Mouse (Mus musculus): ENCODE measurements at regions not wholly inside any gene's neighbourhood (a gene's known extent, or its start where the extent isn't known, plus 50 kb on each side); places are given as distances from the start of the nearest gene placed in this dataset.

DNA sequence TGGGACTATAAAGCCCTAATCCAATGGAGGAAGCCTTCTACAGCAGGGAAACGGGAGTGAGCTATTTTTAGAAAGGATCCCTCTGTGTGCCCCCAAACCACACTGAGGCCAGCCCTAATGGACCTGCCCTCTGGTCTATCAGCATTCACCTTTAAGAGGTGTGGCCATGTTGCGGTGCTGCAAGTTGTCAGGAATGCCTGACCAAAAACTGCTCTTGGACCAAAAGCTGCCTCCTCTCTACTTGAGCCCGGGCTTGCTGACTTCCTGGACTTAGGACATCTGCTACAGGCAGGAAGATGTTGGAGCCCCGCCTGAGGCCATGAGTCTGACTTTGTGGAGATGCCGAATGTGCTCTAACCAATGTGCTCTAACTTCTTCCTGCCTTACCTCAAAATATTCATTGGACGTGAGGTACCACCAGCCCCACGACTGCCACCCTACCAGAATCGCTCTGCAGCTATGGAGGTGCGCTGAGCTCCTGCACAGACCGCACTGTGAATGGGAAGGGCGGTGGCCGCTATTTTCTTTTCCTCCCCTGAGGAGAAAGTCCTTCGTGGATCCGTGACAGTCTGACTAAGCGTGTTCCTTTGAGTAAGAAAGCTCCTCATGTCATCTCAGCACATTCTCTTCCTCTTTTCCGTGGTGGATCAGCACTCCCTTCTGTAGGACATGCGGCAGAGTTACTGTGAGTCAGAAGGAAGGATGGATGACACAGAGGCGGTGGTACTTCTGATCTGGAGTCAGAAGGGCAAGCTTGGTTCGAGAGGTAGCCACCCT lies 313.0 kb downstream of the Gm49356 start:
- ATAC-seq (ENCODE audit: low FRiP score) (no peak), DNase-seq (ENCODE audit: low spot score) (no peak)
- H3K4me2 ChIP-seq (replicated peaks; ENCODE audit: low read depth, low read length), result no peak overlapping the region
- no peak overlapping the region for H3K9ac ChIP-seq (ENCODE audit: low read depth, low read length)
- no peaks in the 10 kb centered on the region for H3K27me3 ChIP-seq (ENCODE audit: control insufficient read depth, insufficient read depth, low read length)
- H3K36me3 ChIP-seq (ENCODE audit: control insufficient read depth, insufficient read depth, low read length), result no peaks in the 10 kb centered on the region
- H3K27ac ChIP-seq (ENCODE audit: low read depth, low read length), result no peak overlapping the region
- WGBS, result 86% methylated on average over 19 of the region's 19 CpGs
- H3K4me1 ChIP-seq (replicated peaks; ENCODE audit: control insufficient read depth, insufficient read depth, low read length), result peaks cover 10% of the 10 kb centered on the region
- H3K4me3 ChIP-seq (ENCODE audit: low read depth, low read length), result no peak overlapping the region
- H3K9me3 ChIP-seq (ENCODE audit: control insufficient read depth, low read length), result no peaks in the 10 kb centered on the region

- Histone ChIP-seq H3K27me3 (ENCODE audit: control insufficient read depth, insufficient read depth, low read length) (no peaks in the 10 kb centered on the region), H3K9ac (ENCODE audit: low read depth, low read length) (no peak overlapping the region), H3K36me3 (ENCODE audit: control insufficient read depth, insufficient read depth, low read length) (no peaks in the 10 kb centered on the region), H3K4me3 (ENCODE audit: low read depth, low read length) (no peak overlapping the region), H3K4me1 (replicated peaks; ENCODE audit: control insufficient read depth, insufficient read depth, low read length) (no peaks in the 10 kb centered on the region), H3K27ac (ENCODE audit: low read depth, low read length) (no peak overlapping the region), H3K9me3 (ENCODE audit: control insufficient read depth, low read length) (no peaks in the 10 kb centered on the region), H3K4me2 (replicated peaks; ENCODE audit: low read depth, low read length) (no peak overlapping the region)
- ATAC-seq (ENCODE audit: low FRiP score) (no peak), DNase-seq (ENCODE audit: low spot score) (no peak)
- WGBS, result 74% methylated on average over 17 of the region's 17 CpGs
Measured at GRCm38 (mm10) chr15:59203097-59203849, 314.2 kb downstream of the Gm49356 start.

GRCm38 (mm10) chr15:59203850-59204625 lies 314.9 kb downstream of the Gm49356 start:
- H3K4me3 ChIP-seq (ENCODE audit: low read depth, low read length), result no peak overlapping the region
- H3K27ac ChIP-seq (ENCODE audit: low read depth, low read length), result no peak overlapping the region
- H3K27me3 ChIP-seq (ENCODE audit: control insufficient read depth, insufficient read depth, low read length), result no peaks in the 10 kb centered on the region
- no peak overlapping the region for H3K9ac ChIP-seq (ENCODE audit: low read depth, low read length)
- DNase-seq (ENCODE audit: low spot score), result peak; percentile 48
- H3K9me3 ChIP-seq (ENCODE audit: control insufficient read depth, low read length), result no peaks in the 10 kb centered on the region
- 76% methylated on average over 17 of the region's 17 CpGs for WGBS
- ATAC-seq (ENCODE audit: low FRiP score), result no peak
- H3K4me2 ChIP-seq (replicated peaks; ENCODE audit: low read depth, low read length), result no peak overlapping the region
- H3K4me1 ChIP-seq (replicated peaks; ENCODE audit: control insufficient read depth, insufficient read depth, low read length), result no peaks in the 10 kb centered on the region
- no peaks in the 10 kb centered on the region for H3K36me3 ChIP-seq (ENCODE audit: control insufficient read depth, insufficient read depth, low read length)

DNA sequence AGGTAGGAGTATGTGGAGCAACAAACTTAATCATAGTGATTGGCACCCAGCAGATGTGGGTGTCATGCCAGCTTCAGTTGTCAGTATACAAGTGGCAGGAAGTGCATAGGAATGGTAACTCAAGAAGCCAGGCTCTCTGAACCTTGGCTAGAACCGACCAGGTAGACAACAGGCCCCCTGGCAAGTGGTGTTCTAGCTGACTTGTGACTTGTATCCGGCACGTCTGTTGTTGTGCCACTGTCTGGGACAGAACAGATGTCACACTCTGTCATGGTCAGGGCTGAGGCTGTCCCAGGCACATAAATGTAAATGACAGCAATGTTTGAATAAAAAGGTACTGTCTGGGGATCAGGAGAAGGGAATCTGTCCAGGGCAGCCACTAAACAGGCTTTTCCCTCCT lies 316.0 kb downstream of the Gm49356 start:
- H3K4me2 ChIP-seq (replicated peaks; ENCODE audit: low read depth, low read length), result no peak overlapping the region
- no peak for ATAC-seq (ENCODE audit: low FRiP score)
- H3K27ac ChIP-seq (ENCODE audit: low read depth, low read length), result no peak overlapping the region
- no peaks in the 10 kb centered on the region for H3K27me3 ChIP-seq (ENCODE audit: control insufficient read depth, insufficient read depth, low read length)
- no peak overlapping the region for H3K9ac ChIP-seq (ENCODE audit: low read depth, low read length)
- H3K4me1 ChIP-seq (replicated peaks; ENCODE audit: control insufficient read depth, insufficient read depth, low read length), result no peaks in the 10 kb centered on the region
- no peak overlapping the region for H3K4me3 ChIP-seq (ENCODE audit: low read depth, low read length)
- DNase-seq (ENCODE audit: low spot score), result no peak
- WGBS, result 76% methylated on average over 3 of the region's 3 CpGs
- no peaks in the 10 kb centered on the region for H3K36me3 ChIP-seq (ENCODE audit: control insufficient read depth, insufficient read depth, low read length)
- H3K9me3 ChIP-seq (ENCODE audit: control insufficient read depth, low read length), result no peaks in the 10 kb centered on the region

DNA sequence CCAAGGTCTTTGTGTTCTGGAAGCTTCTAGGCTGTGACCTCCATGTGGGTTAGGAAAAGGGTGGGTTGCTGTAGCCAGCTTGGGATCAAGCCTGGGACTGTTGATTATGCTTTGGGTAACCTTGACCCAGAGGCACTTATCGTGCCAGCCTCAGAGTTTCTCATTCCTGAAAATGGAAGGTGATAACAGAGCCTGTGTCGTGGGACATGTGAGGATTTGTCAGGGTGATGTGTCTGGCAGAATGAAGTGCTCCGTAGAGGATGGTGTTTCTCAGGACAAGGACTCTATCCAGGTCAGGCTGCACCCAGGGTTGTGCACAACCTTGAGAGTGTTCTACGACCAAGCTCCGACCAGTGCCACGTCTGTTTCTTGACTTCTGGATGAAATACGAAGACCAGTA lies 316.4 kb downstream of the Gm49356 start:
- no peak for DNase-seq (ENCODE audit: low spot score)
- Histone ChIP-seq H3K4me1 (replicated peaks; ENCODE audit: control insufficient read depth, insufficient read depth, low read length) (no peaks in the 10 kb centered on the region), H3K36me3 (ENCODE audit: control insufficient read depth, insufficient read depth, low read length) (no peaks in the 10 kb centered on the region), H3K9me3 (ENCODE audit: control insufficient read depth, low read length) (no peaks in the 10 kb centered on the region), H3K27me3 (ENCODE audit: control insufficient read depth, insufficient read depth, low read length) (no peaks in the 10 kb centered on the region), H3K4me3 (ENCODE audit: low read depth, low read length) (no peak overlapping the region), H3K9ac (ENCODE audit: low read depth, low read length) (no peak overlapping the region), H3K27ac (ENCODE audit: low read depth, low read length) (no peak overlapping the region), H3K4me2 (replicated peaks; ENCODE audit: low read depth, low read length) (no peak overlapping the region)
- WGBS, result 93% methylated on average over 7 of the region's 7 CpGs
- ATAC-seq (ENCODE audit: low FRiP score), result no peak

DNA sequence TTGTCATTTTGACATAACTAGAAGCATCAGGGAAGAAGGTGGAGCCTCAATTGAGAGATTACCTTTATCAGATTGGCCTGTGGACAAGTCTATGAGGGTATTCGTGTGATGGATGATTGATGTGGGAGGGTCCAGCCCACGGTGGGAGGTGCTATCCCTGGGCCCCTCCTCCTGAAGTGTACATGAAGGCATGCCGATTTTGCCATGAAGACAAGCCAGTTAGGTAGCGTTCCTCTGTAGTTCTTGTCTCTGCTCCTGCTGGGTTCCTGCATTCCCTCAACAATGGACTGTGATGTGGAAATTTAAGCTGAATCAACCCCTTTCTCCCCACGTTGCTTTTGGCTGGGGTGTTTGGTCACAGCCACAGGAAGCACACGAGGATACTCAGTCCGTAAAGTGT lies 317.5 kb downstream of the Gm49356 start:
- Histone ChIP-seq H3K36me3 (ENCODE audit: control insufficient read depth, insufficient read depth, low read length) (no peaks in the 10 kb centered on the region), H3K4me3 (ENCODE audit: low read depth, low read length) (no peak overlapping the region), H3K4me2 (replicated peaks; ENCODE audit: low read depth, low read length) (no peak overlapping the region), H3K4me1 (replicated peaks; ENCODE audit: control insufficient read depth, insufficient read depth, low read length) (no peaks in the 10 kb centered on the region), H3K9ac (ENCODE audit: low read depth, low read length) (no peak overlapping the region), H3K27ac (ENCODE audit: low read depth, low read length) (no peak overlapping the region), H3K27me3 (ENCODE audit: control insufficient read depth, insufficient read depth, low read length) (no peaks in the 10 kb centered on the region), H3K9me3 (ENCODE audit: control insufficient read depth, low read length) (no peaks in the 10 kb centered on the region)
- WGBS, result 68% methylated on average over 7 of the region's 7 CpGs
- ATAC-seq (ENCODE audit: low FRiP score) (no peak), DNase-seq (ENCODE audit: low spot score) (no peak)

DNA sequence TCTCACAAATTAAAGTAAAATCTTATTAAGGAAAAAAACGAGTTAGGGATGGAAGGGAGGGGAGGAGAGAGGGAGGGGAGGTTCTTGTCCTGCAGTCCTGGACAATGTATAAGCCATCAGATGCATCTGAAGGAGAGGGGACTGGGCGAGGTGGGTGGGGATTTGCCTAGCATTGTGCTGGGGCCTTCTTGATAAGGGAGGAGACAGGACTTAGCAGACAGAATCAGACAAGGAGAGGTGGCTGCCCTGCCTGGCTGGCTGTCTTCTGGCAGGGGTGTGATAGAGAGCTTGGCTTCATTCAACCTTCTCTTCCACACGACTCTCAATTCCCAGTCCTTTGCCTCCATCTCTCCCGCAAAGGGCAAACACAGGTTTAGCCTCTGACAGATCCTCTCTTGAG lies 318.9 kb downstream of the Gm49356 start:
- no peak overlapping the region for H3K4me3 ChIP-seq (ENCODE audit: low read depth, low read length)
- ATAC-seq (ENCODE audit: low FRiP score) (no peak), DNase-seq (ENCODE audit: low spot score) (no peak)
- no peaks in the 10 kb centered on the region for H3K4me1 ChIP-seq (replicated peaks; ENCODE audit: control insufficient read depth, insufficient read depth, low read length)
- no peaks in the 10 kb centered on the region for H3K27me3 ChIP-seq (ENCODE audit: control insufficient read depth, insufficient read depth, low read length)
- no peaks in the 10 kb centered on the region for H3K36me3 ChIP-seq (ENCODE audit: control insufficient read depth, insufficient read depth, low read length)
- no peak overlapping the region for H3K4me2 ChIP-seq (replicated peaks; ENCODE audit: low read depth, low read length)
- no peak overlapping the region for H3K27ac ChIP-seq (ENCODE audit: low read depth, low read length)
- H3K9ac ChIP-seq (ENCODE audit: low read depth, low read length), result no peak overlapping the region
- H3K9me3 ChIP-seq (ENCODE audit: control insufficient read depth, low read length), result no peaks in the 10 kb centered on the region
- 77% methylated on average over 4 of the region's 4 CpGs for WGBS

DNA sequence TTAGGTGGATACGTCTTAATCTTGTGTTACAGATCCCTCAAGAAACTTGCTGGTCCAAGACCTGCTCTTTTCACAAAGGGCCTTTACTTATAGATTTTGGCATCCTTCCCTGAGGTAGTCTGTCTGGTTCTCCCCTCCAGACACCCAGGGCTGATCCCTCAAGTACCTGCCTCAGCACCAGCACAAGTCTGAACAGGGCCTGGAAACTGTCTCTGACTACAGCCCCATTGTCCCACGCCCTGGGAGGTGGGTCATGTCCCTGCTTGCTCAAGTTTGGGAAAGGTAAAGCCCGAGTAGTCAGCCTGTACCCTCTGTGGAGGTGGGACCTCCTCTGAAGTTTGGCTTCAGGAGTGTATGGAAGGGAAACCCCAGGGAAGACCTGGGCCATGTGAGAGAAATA lies 323.3 kb downstream of the Gm49356 start:
- no peaks in the 10 kb centered on the region for H3K9me3 ChIP-seq (ENCODE audit: control insufficient read depth, low read length)
- H3K4me2 ChIP-seq (replicated peaks; ENCODE audit: low read depth, low read length), result no peak overlapping the region
- no peaks in the 10 kb centered on the region for H3K36me3 ChIP-seq (ENCODE audit: control insufficient read depth, insufficient read depth, low read length)
- ATAC-seq (ENCODE audit: low FRiP score) (no peak), DNase-seq (ENCODE audit: low spot score) (no peak)
- no peaks in the 10 kb centered on the region for H3K27me3 ChIP-seq (ENCODE audit: control insufficient read depth, insufficient read depth, low read length)
- WGBS, result 78% methylated on average over 3 of the region's 3 CpGs
- H3K4me1 ChIP-seq (replicated peaks; ENCODE audit: control insufficient read depth, insufficient read depth, low read length), result no peaks in the 10 kb centered on the region
- H3K4me3 ChIP-seq (ENCODE audit: low read depth, low read length), result no peak overlapping the region
- no peak overlapping the region for H3K27ac ChIP-seq (ENCODE audit: low read depth, low read length)
- no peak overlapping the region for H3K9ac ChIP-seq (ENCODE audit: low read depth, low read length)

All from hindbrain, embryonic 11.5 days (tissue).